Mouse (Mus musculus): ENCODE measurements around the gene Nav2. TPM values are rescaled to one million over a fixed set of nuclear protein-coding genes. Genes with fewer than 3 reads are reported as not detected.
A peak's percentile ranks its signal among the peaks of the same experiment; 100 is the strongest.

Gene Nav2
- total RNA-seq, 1 experiment from 2014 or later, result 2.0 TPM

- ATAC-seq (replicated peaks; ENCODE audit: insufficient number of reproducible peaks, low FRiP score, low TSS enrichment, poor library complexity, severe bottlenecking), result no peak
Measured at GRCm38 (mm10) chr7:48917988-48918387, 9.5 kb downstream of the Nav2 start.

- no peak for ATAC-seq (replicated peaks; ENCODE audit: insufficient number of reproducible peaks, low FRiP score, low TSS enrichment, poor library complexity, severe bottlenecking)
Measured at GRCm38 (mm10) chr7:48918389-48918788, 9.9 kb downstream of the Nav2 start.

GRCm38 (mm10) chr7:48923620-48924019 lies 15.1 kb downstream of the Nav2 start:
- ATAC-seq (replicated peaks; ENCODE audit: insufficient number of reproducible peaks, low FRiP score, low TSS enrichment, poor library complexity, severe bottlenecking), result no peak

DNA sequence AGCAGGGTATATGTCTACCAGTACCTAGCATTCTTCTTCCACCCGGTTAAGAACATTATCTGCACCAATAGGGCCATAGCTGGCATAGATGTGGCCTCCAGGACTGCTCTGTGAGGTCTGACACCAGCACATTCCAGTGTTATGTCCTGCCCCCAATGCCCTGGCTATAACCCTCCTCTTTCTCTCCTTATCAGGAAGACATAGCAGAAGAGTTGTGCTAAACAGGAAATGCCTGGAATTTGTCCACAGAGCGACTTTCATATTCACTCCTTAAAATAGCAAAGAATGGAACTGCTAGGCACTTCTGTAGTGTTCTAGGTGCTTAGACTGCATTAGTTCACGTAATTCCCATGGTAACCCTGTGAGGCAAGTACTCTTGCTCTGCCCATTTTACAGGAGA lies 16.7 kb downstream of the Nav2 start:
- no peak for ATAC-seq (replicated peaks; ENCODE audit: insufficient number of reproducible peaks, low FRiP score, low TSS enrichment, poor library complexity, severe bottlenecking)

- ATAC-seq (replicated peaks; ENCODE audit: insufficient number of reproducible peaks, low FRiP score, low TSS enrichment, poor library complexity, severe bottlenecking), result peak; percentile 81
Measured at GRCm38 (mm10) chr7:48928364-48928763, 19.8 kb downstream of the Nav2 start.

GRCm38 (mm10) chr7:48930399-48930798 lies 21.9 kb downstream of the Nav2 start:
- ATAC-seq (replicated peaks; ENCODE audit: insufficient number of reproducible peaks, low FRiP score, low TSS enrichment, poor library complexity, severe bottlenecking), result no peak

- ATAC-seq (replicated peaks; ENCODE audit: insufficient number of reproducible peaks, low FRiP score, low TSS enrichment, poor library complexity, severe bottlenecking), result no peak
Measured at GRCm38 (mm10) chr7:48932138-48932537, 23.6 kb downstream of the Nav2 start.

DNA sequence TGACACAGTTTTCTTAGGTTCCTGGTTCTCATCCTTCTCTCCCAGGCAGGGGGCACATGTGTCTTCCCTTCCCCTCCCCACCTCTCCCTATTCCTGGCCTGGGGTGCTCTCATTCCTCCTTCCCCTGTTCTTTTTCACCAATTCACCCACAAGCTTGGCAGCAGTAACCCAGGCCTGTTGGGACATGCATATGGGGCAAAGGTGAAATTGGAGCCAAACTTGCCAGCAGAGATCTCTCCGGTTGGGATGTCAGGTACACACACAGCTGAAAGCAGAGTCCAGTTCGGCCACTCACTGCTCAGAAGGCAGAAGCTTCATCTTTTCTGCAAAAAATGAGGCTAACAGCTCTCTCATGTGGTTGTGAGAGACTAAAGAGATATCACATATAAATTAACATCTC lies 26.3 kb downstream of the Nav2 start:
- ATAC-seq (replicated peaks; ENCODE audit: insufficient number of reproducible peaks, low FRiP score, low TSS enrichment, poor library complexity, severe bottlenecking), result no peak

DNA sequence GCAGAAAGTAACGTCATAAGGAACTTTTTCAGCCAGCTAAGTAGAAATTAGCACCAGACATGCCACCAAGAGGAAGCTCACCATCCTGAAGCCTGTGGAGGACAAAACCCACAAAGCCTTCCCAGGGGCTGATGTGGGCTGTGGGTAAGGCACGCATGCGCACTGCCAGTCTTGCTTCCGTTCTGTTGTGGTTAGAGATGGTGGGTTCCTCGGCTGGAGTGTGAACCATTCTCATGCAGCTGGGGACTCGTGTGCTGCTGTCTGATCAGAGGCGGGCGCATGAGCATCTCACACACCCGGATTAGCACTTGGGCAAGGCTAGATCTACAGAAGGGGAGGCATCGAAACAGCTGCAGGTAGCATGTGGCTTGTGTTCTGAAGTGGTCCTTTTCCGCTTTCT lies 29.0 kb downstream of the Nav2 start:
- ATAC-seq (replicated peaks; ENCODE audit: insufficient number of reproducible peaks, low FRiP score, low TSS enrichment, poor library complexity, severe bottlenecking), result peak; percentile 73

- no peak for ATAC-seq (replicated peaks; ENCODE audit: insufficient number of reproducible peaks, low FRiP score, low TSS enrichment, poor library complexity, severe bottlenecking)
Measured at GRCm38 (mm10) chr7:48938190-48938589, 29.7 kb downstream of the Nav2 start.

- no peak for ATAC-seq (replicated peaks; ENCODE audit: insufficient number of reproducible peaks, low FRiP score, low TSS enrichment, poor library complexity, severe bottlenecking)
Measured at GRCm38 (mm10) chr7:48948381-48949108, 40.0 kb downstream of the Nav2 start.

- ATAC-seq (replicated peaks; ENCODE audit: insufficient number of reproducible peaks, low FRiP score, low TSS enrichment, poor library complexity, severe bottlenecking), result no peak
Measured at GRCm38 (mm10) chr7:48954501-48954900, 46.0 kb downstream of the Nav2 start.

GRCm38 (mm10) chr7:48958528-48959315 lies 50.2 kb downstream of the Nav2 start:
- no peak for ATAC-seq (replicated peaks; ENCODE audit: insufficient number of reproducible peaks, low FRiP score, low TSS enrichment, poor library complexity, severe bottlenecking)

DNA sequence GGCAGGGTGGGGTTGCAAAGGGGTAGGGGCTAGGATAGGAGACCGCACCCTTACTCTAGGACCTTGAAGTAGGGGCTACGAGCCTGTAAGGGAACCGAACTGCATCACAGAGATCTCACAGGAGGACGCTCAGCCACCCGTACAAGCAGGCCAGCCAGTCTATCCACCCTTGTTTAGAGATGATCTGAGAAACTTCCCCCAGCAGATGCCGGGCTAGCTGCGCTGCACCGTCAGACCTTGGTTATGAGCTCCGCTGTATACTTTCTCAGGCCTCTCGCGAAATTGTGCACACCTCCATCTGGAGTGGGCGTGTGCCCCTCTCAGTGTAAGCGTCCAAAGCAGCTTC lies 50.8 kb downstream of the Nav2 start:
- no peak for ATAC-seq (replicated peaks; ENCODE audit: insufficient number of reproducible peaks, low FRiP score, low TSS enrichment, poor library complexity, severe bottlenecking)

DNA sequence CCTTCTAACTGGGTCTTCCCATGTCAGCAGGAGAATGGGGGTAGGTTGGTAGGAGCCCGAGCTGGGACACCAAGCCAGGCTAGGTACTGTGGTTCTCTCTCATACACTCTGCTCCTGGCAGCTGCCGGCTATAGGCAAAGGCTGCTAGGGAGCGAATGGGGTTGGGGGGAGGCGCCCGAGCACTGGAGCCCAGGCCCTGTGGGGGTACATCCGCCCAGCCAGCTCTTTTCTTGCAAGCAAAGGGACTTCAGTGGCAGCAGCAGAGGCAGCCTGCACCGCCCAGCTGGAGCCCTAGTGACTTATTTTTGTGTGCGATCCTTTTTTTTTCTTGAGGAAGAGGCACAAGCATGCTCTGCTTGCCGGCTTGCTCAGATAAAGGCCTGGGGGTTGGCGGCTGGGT lies 51.6 kb downstream of the Nav2 start:
- ATAC-seq (replicated peaks; ENCODE audit: insufficient number of reproducible peaks, low FRiP score, low TSS enrichment, poor library complexity, severe bottlenecking), result no peak

- no peak for ATAC-seq (replicated peaks; ENCODE audit: insufficient number of reproducible peaks, low FRiP score, low TSS enrichment, poor library complexity, severe bottlenecking)
Measured at GRCm38 (mm10) chr7:48961501-48961900, 53.0 kb downstream of the Nav2 start.

- ATAC-seq (replicated peaks; ENCODE audit: insufficient number of reproducible peaks, low FRiP score, low TSS enrichment, poor library complexity, severe bottlenecking), result no peak
Measured at GRCm38 (mm10) chr7:48961935-48962334, 53.4 kb downstream of the Nav2 start.

DNA sequence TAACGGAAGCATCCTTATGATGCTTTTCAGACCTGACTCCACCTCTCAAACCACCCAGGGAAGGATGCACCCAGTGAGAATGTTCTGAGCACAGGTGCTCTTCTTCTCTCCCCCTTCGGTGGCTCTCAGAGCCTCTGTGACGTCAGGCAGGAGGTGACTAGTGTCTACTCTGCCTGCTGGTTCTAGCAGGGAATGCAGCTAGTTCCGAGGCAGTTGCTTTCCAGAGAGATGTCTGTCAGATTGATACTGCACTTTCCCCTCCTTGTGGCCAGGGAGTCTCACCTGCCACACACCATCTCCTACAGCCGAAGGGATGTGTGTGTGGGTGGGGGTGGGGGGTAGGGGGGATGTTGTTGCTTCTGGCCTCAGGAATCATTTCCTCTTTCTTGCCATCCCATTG lies 54.6 kb downstream of the Nav2 start:
- no peak for ATAC-seq (replicated peaks; ENCODE audit: insufficient number of reproducible peaks, low FRiP score, low TSS enrichment, poor library complexity, severe bottlenecking)

GRCm38 (mm10) chr7:48963554-48963953 lies 55.0 kb downstream of the Nav2 start:
- no peak for ATAC-seq (replicated peaks; ENCODE audit: insufficient number of reproducible peaks, low FRiP score, low TSS enrichment, poor library complexity, severe bottlenecking)

DNA sequence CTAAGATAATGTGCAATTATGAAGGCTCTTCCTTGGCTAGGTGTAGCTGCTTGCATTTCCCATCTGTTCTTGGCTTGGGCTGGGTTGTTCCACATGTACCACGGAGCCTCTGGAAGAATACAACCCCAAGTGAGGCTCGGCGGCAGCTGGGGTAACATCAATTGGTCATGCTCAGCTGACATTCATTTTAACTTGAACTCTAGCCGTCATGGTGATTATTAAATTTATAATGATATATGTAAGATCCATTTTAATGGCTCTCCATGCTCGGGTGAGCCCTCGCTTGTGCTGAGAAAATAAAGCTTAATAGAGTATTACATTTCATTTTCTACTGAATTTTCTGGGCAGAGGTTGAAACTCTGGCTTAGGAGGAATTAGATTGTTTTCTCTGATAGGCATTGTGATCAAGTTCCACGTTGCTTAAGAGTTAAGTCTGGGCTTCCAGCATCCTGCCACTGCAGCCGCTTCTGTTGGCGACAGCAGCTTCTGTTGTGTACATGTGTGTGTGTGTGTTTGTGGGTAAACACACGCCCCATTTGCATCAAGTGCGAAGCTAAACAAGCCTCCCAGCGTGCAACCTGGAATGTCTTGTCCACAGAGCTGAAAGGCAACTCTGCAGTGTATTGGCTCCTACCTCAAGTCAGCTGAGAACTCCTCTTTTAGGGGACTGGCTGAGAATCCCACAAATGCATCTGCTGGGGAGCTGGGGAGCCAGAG lies 57.4 kb downstream of the Nav2 start:
- ATAC-seq (replicated peaks; ENCODE audit: insufficient number of reproducible peaks, low FRiP score, low TSS enrichment, poor library complexity, severe bottlenecking), result no peak

Data from monocyte, adult 5-6 weeks (primary cell).